Mouse (Mus musculus): ENCODE measurements at regions not wholly inside any gene's neighbourhood (a gene's known extent, or its start where the extent isn't known, plus 50 kb on each side); places are given as distances from the start of the nearest gene placed in this dataset.

DNA sequence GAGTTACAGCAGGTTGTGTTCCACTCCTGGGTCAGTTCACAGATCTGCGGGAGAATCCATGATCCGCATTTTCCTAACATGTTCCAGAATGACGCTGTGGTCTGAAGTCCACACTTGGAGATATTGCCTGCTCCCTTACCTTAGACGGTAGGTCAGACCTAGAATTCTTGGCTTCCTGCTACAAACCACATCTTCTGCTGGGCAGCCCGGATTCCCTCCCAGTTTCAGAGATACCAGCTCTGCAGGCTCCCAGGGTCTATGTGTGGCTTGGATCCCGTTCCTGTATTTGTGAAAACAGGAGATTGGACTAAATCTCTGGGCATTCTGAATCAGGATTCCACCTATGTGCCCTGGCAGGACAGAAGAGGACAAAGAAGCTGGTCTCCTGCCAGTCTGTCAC is 140.8 kb downstream of the Slc38a4 start:
- peak overlapping the region; percentile 92 for H3K27ac ChIP-seq
- no peak for TF ChIP-seq CTCF (IDR thresholded peaks at IDR 0.05)
- H3K4me3 ChIP-seq = peak overlapping the region; percentile 21; the same call in 1 of the 2 replicates
- intact Hi-C loops (cut with DNase I) = loop anchor here (1.0 to 5.0 kb wide), 3 partner anchors 58 to 208 kb away; no protein-coding TSS in a partner anchor
- no peak for DNase-seq

DNA sequence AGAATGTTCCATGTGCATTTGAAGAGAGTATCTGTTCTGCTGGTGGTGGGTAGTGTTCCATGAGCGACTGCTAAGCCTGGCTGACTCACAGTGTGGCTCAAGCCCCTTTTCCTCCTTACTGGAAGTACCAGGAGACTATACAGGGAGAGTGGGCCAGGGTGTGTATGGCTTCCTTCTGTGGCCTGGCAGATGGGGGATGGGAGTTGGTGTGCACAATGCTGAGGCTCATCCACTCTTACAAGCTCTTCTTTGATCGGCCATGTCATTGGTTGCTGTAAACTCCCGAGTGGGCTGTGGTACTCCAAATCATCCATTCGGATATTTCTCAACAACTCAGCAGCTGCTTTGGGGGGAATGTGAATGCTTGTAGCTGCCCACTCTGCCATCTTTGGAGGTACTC is 150.2 kb downstream of the Slc38a4 start:
- Histone ChIP-seq H3K27ac (no peak overlapping the region), H3K4me3 (no peak overlapping the region)
- no peak for TF ChIP-seq CTCF (IDR thresholded peaks at IDR 0.05)
- DNase-seq = no peak
- intact Hi-C loops (cut with DNase I) = no loop called here

DNA sequence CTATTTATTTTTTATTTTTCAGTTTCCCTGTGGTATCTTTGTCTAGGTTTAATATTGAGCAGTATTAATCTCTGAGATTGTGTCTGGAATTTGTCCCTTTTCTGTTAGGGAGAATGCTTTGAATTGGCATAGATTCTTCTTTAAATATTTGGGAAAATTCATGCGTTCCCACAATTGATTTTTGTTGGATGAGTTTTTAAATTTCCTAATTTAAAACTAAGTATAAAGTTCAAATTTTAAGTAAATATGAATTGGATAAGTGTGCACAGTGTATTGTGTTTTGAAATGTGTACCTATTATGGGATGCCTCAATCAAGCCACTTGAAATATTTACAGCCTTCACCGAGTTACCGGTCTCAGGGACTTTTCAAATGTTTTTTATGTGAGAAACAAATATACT is 152.3 kb downstream of the Slc38a4 start:
- no peak for DNase-seq
- Histone ChIP-seq H3K4me3 (no peak overlapping the region), H3K27ac (no peak overlapping the region)
- TF ChIP-seq CTCF (IDR thresholded peaks at IDR 0.05) = no peak
- intact Hi-C loops (cut with DNase I) = no loop called here

DNA sequence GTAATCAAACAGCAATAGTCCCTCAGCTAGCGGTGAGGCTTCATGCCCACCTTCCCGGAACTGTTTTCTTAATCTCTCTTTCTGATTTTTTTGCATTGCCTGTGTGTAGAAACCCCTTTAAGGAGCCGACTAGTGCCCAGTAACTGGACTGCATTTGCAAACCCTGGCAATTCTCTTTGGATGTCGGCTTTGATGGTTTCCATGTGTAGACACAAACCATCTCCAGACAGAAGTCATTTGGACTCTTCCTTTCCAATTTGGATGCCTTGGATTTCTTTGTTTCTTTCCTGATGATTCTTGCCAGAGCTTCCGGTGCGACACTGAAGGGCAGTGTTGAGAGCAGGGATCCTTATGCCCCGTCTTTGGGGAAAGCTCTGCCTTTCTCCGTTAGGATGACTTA is 153.0 kb downstream of the Slc38a4 start:
- 0 out of 2 replicates have a peak overlapping the region, but pooled peaks have one; percentile 49 for H3K27ac ChIP-seq
- no peak for DNase-seq
- intact Hi-C loops (cut with DNase I) = no loop called here
- H3K4me3 ChIP-seq = no peak overlapping the region
- peak; percentile 2; the same call in 1 of the 2 replicates for TF ChIP-seq CTCF (IDR thresholded peaks at IDR 0.05)

DNA sequence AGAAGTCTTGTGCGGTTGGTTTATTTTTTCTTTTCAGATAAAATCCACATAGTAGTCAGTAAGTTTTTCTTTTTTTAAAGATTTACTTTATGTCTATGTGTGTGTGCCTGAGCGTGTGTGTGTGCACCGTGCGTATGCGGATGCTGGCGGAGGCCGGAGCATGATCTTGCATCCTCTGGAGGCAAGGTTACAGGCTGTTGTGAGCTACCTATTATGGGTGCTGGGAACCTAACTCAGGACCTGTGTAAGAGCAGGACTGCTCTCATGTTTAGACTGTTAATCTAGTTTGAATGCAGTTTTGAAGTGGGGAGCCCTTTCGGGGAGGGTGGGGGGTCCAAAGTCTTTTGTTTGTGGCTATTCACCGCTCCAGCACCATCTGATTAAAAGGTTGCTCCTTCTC is 154.1 kb downstream of the Slc38a4 start:
- H3K4me3 ChIP-seq = no peak overlapping the region
- intact Hi-C loops (cut with DNase I) = no loop called here
- no peak overlapping the region for H3K27ac ChIP-seq
- no peak for DNase-seq
- TF ChIP-seq CTCF (IDR thresholded peaks at IDR 0.05) = no peak

DNA sequence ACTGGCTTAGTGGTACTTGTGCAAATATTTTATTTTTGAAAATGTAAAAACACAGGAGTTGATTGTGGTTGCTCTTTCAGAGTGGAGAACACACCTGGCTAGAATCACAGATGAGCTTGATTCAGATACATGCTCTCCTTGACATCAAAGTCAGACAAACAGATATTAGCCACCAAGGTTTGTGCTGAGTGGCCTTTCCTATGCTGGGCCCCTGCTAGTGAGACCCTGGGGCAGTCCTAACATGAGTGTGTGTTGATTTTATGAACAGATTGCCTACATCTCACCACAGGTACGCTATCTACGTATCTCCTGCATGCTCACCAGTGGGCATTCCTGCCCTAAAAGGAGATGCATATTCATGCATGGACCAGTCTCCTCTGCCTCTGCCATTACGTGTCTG is 157.5 kb downstream of the Slc38a4 start:
- no peak overlapping the region for H3K4me3 ChIP-seq
- no peak for TF ChIP-seq CTCF (IDR thresholded peaks at IDR 0.05)
- no peak overlapping the region for H3K27ac ChIP-seq
- intact Hi-C loops (cut with DNase I) = no loop called here
- no peak for DNase-seq

DNA sequence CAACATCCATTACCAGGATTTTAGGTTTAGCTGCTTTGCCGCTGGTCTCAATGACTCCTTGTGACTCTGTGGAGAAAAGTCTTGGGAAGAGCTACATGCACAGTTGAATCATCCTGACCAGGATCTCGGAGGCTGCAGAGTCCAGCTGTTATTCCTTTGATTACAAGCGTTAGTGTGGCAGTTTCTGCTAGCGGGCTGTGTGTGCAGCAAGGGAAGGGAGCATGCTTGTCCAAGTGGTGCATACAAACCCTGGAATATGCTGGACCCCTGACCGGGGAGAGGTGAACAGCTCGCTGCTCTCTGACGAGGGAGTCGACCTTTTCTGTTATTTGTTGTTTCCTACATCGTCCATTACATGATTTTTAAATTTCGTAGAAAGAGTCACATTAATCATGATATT is 170.9 kb downstream of the Slc38a4 start:
- intact Hi-C loops (cut with DNase I) = no loop called here
- no peak for TF ChIP-seq CTCF (IDR thresholded peaks at IDR 0.05)
- H3K4me3 ChIP-seq = no peak overlapping the region
- no peak overlapping the region for H3K27ac ChIP-seq
- DNase-seq = no peak

DNA sequence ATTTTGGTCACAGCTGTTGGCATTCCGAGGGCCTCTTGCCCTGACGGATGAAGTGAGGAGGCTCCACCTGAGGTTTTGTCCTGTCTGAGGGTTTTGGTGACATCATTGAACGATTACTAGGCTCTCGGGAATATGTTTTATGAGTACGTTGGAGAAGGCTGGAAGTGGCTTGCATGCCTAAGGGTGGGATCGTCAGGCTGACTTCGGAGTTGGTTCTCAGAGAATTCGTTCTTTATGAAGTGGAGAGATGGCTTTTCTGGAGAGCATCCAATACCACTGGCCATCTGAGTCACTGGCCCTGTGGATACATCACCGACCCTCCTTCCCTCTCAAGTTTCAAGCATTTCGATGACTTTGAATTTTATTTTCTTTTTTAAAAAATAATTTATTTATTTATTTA is 172.0 kb downstream of the Slc38a4 start:
- intact Hi-C loops (cut with DNase I) = no loop called here
- Histone ChIP-seq H3K27ac (no peak overlapping the region), H3K4me3 (no peak overlapping the region)
- no peak for TF ChIP-seq CTCF (IDR thresholded peaks at IDR 0.05)
- DNase-seq = no peak

DNA sequence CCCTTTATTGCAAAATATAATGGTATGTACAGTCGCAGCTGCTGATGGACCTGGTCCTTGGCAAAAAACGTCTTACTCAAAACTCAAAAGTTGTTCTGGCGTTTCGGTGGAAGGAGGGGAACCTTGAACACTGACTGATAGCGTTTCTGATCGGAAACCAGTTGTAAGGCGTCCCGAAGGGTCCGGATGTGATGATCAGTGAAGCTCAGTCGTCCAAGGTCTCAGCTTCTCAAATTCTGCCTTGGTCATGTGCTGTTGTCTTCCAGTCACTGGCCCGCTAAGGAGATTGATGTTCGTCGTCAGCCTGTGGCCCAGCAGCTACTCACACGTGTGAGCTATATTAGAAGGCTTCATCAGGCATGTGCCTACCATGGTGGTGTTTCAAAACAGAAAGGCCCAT is 173.5 kb downstream of the Slc38a4 start:
- Histone ChIP-seq H3K27ac (no peak overlapping the region), H3K4me3 (no peak overlapping the region)
- no peak for TF ChIP-seq CTCF (IDR thresholded peaks at IDR 0.05)
- DNase-seq = no peak
- intact Hi-C loops (cut with DNase I) = no loop called here

DNA sequence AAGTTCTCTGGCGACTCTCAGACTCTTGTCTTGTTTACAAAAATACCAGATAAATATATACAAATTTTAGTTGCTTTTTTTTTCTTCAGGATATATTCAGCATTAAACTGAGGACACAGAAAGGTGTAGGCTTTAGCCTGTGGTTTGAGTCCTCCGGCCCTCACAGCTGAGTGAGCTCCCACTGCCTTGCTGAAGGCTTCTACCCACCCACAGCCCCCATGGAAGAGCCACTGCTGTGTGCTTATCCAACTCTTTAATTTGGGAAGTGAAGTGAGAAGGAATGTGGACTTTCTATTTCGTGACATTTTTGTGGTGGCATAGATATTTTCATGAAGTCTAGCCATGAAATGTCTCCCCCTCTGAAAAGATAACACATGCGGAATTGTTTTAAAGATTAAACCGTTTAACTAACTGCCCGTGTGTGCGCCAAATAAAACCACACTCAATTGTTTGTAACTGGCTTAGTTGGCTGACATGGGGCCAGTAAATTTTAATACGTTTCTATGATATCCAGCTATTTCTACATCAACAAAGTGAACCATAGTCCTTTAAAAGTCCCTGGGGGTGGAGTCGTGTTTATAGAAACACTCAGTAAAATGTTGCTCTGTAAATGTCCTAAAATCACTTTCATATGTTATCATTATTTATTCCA is 174.1 kb downstream of the Slc38a4 start:
- Histone ChIP-seq H3K27ac (no peak overlapping the region), H3K4me3 (no peak overlapping the region)
- DNase-seq = no peak
- intact Hi-C loops (cut with DNase I) = no loop called here
- no peak for TF ChIP-seq CTCF (IDR thresholded peaks at IDR 0.05)

DNA sequence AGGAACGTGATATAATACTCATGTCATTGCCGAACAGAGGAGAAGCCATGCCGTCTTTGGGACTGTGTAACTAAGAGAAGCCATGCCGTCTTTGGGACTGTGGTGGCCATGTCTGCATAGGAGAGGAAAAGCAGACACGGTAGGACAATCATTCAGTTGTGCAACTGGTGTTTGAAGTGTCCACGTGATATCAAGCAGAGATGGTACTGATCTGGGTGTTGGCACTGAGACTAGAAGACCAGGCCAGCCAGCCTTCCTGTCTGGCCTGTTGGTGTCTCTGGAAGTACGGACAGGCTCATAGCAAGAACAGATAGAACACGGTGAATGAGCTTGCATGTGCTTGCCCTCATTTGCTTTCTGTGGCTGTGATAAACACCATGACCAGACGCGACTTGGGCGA is 175.7 kb downstream of the Slc38a4 start:
- Histone ChIP-seq H3K27ac (no peak overlapping the region), H3K4me3 (no peak overlapping the region)
- no peak for DNase-seq
- TF ChIP-seq CTCF (IDR thresholded peaks at IDR 0.05) = no peak
- intact Hi-C loops (cut with DNase I) = no loop called here

DNA sequence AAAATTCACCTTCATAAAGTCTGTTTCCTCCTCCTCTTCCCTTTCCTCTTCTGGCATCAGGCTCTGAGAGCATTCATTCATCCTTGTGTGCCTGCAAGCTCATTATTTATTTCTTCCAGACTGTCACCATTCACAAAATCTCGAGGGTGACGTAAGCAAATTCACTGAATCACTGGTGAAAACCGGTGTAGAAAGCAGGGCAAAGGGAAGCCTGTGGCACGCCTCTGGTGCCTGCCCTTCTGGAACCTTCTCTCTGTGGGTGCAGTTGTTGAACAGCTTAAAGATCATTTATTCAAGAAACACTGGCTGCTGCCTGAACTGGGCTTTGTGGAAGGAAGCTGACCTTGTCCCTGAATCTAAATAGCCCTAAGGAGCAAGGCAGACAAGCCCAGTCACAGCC is 177.0 kb downstream of the Slc38a4 start:
- intact Hi-C loops (cut with DNase I) = no loop called here
- Histone ChIP-seq H3K4me3 (no peak overlapping the region), H3K27ac (no peak overlapping the region)
- no peak for TF ChIP-seq CTCF (IDR thresholded peaks at IDR 0.05)
- no peak for DNase-seq

DNA sequence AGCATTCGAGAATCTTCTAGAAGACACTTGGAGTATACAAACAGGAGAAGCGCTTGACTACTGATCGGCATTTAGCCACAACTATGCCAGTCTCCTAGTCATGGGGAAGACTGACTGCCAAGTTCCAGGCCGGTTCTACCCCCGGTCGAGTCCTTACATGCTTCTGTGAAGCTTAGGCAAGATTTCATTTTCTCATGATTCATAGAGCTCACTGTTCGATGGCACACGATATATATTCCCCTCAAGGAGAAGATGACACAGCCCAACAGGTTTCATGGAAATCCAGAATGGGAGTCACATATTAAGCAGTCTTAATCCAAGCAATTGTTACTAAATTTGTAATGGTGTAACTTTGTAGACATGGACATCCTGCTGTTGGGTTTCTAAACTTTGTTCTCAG is 177.8 kb downstream of the Slc38a4 start:
- Histone ChIP-seq H3K27ac (no peak overlapping the region), H3K4me3 (no peak overlapping the region)
- no peak for DNase-seq
- TF ChIP-seq CTCF (IDR thresholded peaks at IDR 0.05) = no peak
- intact Hi-C loops (cut with DNase I) = no loop called here

DNA sequence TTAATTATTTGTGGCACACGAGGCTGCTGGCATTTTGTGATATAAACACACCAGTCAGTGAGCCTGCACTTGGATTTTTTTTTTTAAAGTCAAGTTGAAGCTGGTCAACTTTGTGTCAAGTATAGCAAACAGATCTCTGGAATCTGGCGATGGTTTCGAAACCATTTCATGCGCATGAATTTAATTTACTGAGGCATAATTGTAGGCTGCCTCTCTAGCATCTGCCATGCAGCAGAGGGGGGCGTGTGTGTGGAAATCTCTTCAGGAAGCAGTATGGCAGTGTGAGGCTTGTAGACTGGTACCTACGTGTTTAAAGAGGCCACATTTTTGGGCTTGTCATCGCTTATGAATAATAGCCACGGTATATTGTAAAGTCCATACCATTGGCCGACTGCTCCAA is 177.7 kb upstream of the Slc38a2 start:
- H3K27ac ChIP-seq = no peak overlapping the region
- no peak for TF ChIP-seq CTCF (IDR thresholded peaks at IDR 0.05)
- DNase-seq = no peak
- no peak overlapping the region for H3K4me3 ChIP-seq
- intact Hi-C loops (cut with DNase I) = no loop called here
